Comparison of ENCODE assay signal across 17 mouse cellular contexts in genomic region chr16:56304167-56304566, GRCm38 (mm10).
"Had no signal": no experiment of that assay in that cellular context is flagged by ENCODE, and none has a peak within 500 bp of the region (broad histone marks: within the 10 kb centered on the region; RNA-seq: fewer than 3 reads in every experiment).

No protein-coding gene starts in this region.

- H3K27me3 ChIP-seq: liver, embryonic 12.5 days; midbrain, embryonic 13.5 days; midbrain, embryonic 15.5 days; neural tube, embryonic 13.5 days; neural tube, embryonic 15.5 days had no signal

- H3K4me1 ChIP-seq: liver, embryonic 12.5 days; midbrain, embryonic 10.5 days; midbrain, embryonic 13.5 days; midbrain, embryonic 15.5 days; neural tube, embryonic 13.5 days; neural tube, embryonic 15.5 days had no signal

- DNase-seq: lung, adult 18-20 months; lung, postnatal 36 days; right cerebral cortex, adult 18-20 months; right cerebral cortex, postnatal 25 days; right cerebral cortex, postnatal 4 days; spleen, adult 18-20 months; thymus, adult 18-20 months; thymus, postnatal 14 days; thymus, postnatal 36 days had no signal

- H3K9ac ChIP-seq: liver, embryonic 12.5 days; liver, embryonic 14.5 days; midbrain, embryonic 13.5 days; midbrain, embryonic 15.5 days; neural tube, embryonic 13.5 days; neural tube, embryonic 15.5 days had no signal

- H3K36me3 ChIP-seq: liver, embryonic 12.5 days; midbrain, embryonic 10.5 days; midbrain, embryonic 13.5 days; midbrain, embryonic 15.5 days; neural tube, embryonic 13.5 days; neural tube, embryonic 15.5 days had no signal

- ATAC-seq: liver, embryonic 12.5 days; midbrain, embryonic 13.5 days; midbrain, embryonic 15.5 days had no signal

- H3K27ac ChIP-seq: liver, embryonic 12.5 days; liver, embryonic 14.5 days; midbrain, embryonic 10.5 days; midbrain, embryonic 13.5 days; midbrain, embryonic 15.5 days; neural tube, embryonic 13.5 days; neural tube, embryonic 15.5 days had no signal

- H3K4me3 ChIP-seq: liver, embryonic 12.5 days; midbrain, embryonic 10.5 days; midbrain, embryonic 13.5 days; midbrain, embryonic 15.5 days; myocyte; neural tube, embryonic 13.5 days; neural tube, embryonic 15.5 days had no signal

- H3K4me2 ChIP-seq: liver, embryonic 12.5 days; midbrain, embryonic 13.5 days; midbrain, embryonic 15.5 days; neural tube, embryonic 13.5 days; neural tube, embryonic 15.5 days had no signal

- H3K9me3 ChIP-seq: liver, embryonic 12.5 days; midbrain, embryonic 10.5 days; midbrain, embryonic 13.5 days; midbrain, embryonic 15.5 days; neural tube, embryonic 13.5 days; neural tube, embryonic 15.5 days had no signal
